Mouse (Mus musculus) myocyte (in vitro differentiated cells): Measurements from ENCODE around the gene Akap10. TPM values are rescaled to one million over a fixed set of nuclear protein-coding genes. Genes with fewer than 3 reads are reported as not detected.

Experiments used
- H3K27me3 ChIP-seq: one replicate; pipeline ENCODE4 v1.6.1; 2011; ENCODE audit not compliant: control insufficient read depth, insufficient read depth, insufficient read length
- H3K36me3 ChIP-seq: one replicate; pipeline ENCODE4 v1.6.1; 2011; ENCODE audit not compliant: control insufficient read depth, insufficient read depth
- H3K4me2 ChIP-seq: one replicate; pipeline ENCODE4 v1.6.1; 2011; ENCODE audit warnings: low read depth, control low read depth
- H3K4me3 ChIP-seq: one replicate; pipeline ENCODE4 v1.5.1; 2011; ENCODE audit warnings: mild to moderate bottlenecking, control low read depth, moderate library complexity
- H3K79me2 ChIP-seq: one replicate; pipeline ENCODE4 v1.6.1; 2011; ENCODE audit not compliant: control insufficient read depth, insufficient read depth
- H3ac ChIP-seq: one replicate; pipeline ENCODE4 v1.6.1; 2011; ENCODE audit not compliant: control insufficient read depth, insufficient read length
- CEBPB ChIP-seq: IDR thresholded peaks from 2 replicates; pipeline ENCODE4 v1.6.1; 2011; ENCODE audit warnings: mild to moderate bottlenecking, moderate library complexity; ENCODE audit not compliant: poor library complexity, insufficient read depth, severe bottlenecking
- E2F4 ChIP-seq: IDR thresholded peaks from one replicate; pipeline ENCODE4 v1.6.1; 2011; ENCODE audit warnings: mild to moderate bottlenecking, control low read depth, moderate library complexity; ENCODE audit not compliant: insufficient read depth
- MAX ChIP-seq: IDR thresholded peaks from one replicate; pipeline ENCODE4 v1.6.1; 2011; ENCODE audit warnings: low read depth, mild to moderate bottlenecking, control low read depth
- MYOD1 ChIP-seq, 3 experiments: IDR thresholded peaks; one replicate each; pipeline ENCODE4 v1.6.1; 2011; ENCODE audit warnings: control low read depth in 2 of 3, low read depth in 2 of 3, mild to moderate bottlenecking in 2 of 3, moderate library complexity in 1 of 3; ENCODE audit not compliant: insufficient read length in 2 of 3, control insufficient read depth in 1 of 3
- MYOG ChIP-seq, 3 experiments: IDR thresholded peaks; one replicate each; pipeline ENCODE4 v1.6.1; 2011; ENCODE audit warnings: control low read depth in 2 of 3, low read depth in 2 of 3, mild to moderate bottlenecking in 2 of 3; ENCODE audit not compliant: insufficient read length in 2 of 3, control insufficient read depth in 1 of 3, insufficient read depth in 1 of 3
- POLR2A ChIP-seq: IDR thresholded peaks from one replicate; pipeline ENCODE4 v1.6.1; 2011; ENCODE audit warnings: low read depth, mild to moderate bottlenecking, control low read depth, moderate library complexity; ENCODE audit not compliant: insufficient read length
- POLR2AphosphoS2 ChIP-seq: IDR thresholded peaks from one replicate; pipeline ENCODE4 v1.6.1; 2011; ENCODE audit warnings: low read depth, control low read depth; ENCODE audit not compliant: insufficient read length
- REST ChIP-seq: IDR thresholded peaks from one replicate; pipeline ENCODE4 v1.6.1; 2011; ENCODE audit warnings: mild to moderate bottlenecking, control low read depth, moderate library complexity; ENCODE audit not compliant: insufficient read depth, insufficient read length
- SRF ChIP-seq: IDR thresholded peaks from one replicate; pipeline ENCODE4 v1.6.1; 2011; ENCODE audit warnings: low read depth; ENCODE audit not compliant: control insufficient read depth, insufficient read length
- TCF12 ChIP-seq: IDR thresholded peaks from one replicate; pipeline ENCODE4 v1.6.1; 2011; ENCODE audit warnings: mild to moderate bottlenecking, control low read depth; ENCODE audit not compliant: poor library complexity, insufficient read depth, severe bottlenecking
- TCF3 ChIP-seq: IDR thresholded peaks from one replicate; pipeline ENCODE4 v1.6.1; 2011; ENCODE audit warnings: low read depth, control low read depth; ENCODE audit not compliant: insufficient read length
- USF1 ChIP-seq: IDR thresholded peaks from one replicate; pipeline ENCODE4 v1.6.1; 2011; ENCODE audit warnings: low read depth, mild to moderate bottlenecking, control low read depth, moderate library complexity
- polyA plus RNA-seq: library from polyadenylated mRNA; unstranded; fragments of >200 nt; fragmentation: generic; extraction: Trizol; gene quantifications from one replicate; pipeline ENCODE4 v1.2.1, GENCODE M21; 2012; ENCODE audit warnings: missing spikeins

Akap10 gene
- polyA plus RNA-seq, 1 experiment = 6.1 TPM

GRCm38 (mm10) chr11:61861781-61862547 lies 68.1 kb downstream of the Akap10 start:
- H3ac ChIP-seq = no peak overlapping the region
- TF ChIP-seq REST (no peak), SRF (no peak), MYOG (IDR thresholded peaks at IDR 0.05; ENCODE audit: control insufficient read depth in 1 of 3, insufficient read depth in 1 of 3, insufficient read length in 2 of 3, low read depth in 2 of 3) (no peak), POLR2AphosphoS2 (no peak), TCF12 (no peak), USF1 (no peak), MYOD1 (IDR thresholded peaks at IDR 0.05; ENCODE audit: control insufficient read depth in 1 of 3, insufficient read length in 2 of 3, low read depth in 2 of 3) (no peak), TCF3 (no peak), POLR2A (no peak), E2F4 (no peak), MAX (no peak), CEBPB (no peak)
- H3K79me2 ChIP-seq = no peaks in the 10 kb centered on the region
- H3K27me3 ChIP-seq = no peaks in the 10 kb centered on the region
- H3K4me3 ChIP-seq = no peak overlapping the region
- H3K4me2 ChIP-seq = no peak overlapping the region
- no peaks in the 10 kb centered on the region for H3K36me3 ChIP-seq

DNA sequence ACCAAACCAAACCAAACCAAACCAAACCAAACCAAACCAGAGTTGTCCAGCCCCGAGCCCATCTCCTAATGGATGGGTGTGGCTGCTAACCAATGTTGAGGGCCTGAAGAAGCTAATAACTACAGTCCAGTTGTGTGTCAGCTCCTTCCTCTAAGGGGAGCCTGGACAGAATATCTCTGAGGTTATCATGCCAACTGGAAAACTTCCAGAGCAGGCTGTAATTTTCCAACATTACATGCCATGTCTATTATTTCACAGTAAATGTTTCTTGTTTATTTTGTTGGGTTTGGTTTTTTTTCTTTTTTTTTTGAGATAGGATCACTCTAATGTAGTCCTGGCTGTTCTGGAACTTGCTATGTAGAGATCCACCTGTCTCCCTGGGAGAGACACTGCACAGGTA lies 70.7 kb downstream of the Akap10 start:
- no peak overlapping the region for H3K4me2 ChIP-seq
- H3K27me3 ChIP-seq = no peaks in the 10 kb centered on the region
- H3K4me3 ChIP-seq = no peak overlapping the region
- H3K36me3 ChIP-seq = no peaks in the 10 kb centered on the region
- TF ChIP-seq TCF12 (no peak), MAX (no peak), REST (no peak), POLR2AphosphoS2 (no peak), CEBPB (no peak), E2F4 (no peak), MYOG (IDR thresholded peaks at IDR 0.05; ENCODE audit: control insufficient read depth in 1 of 3, insufficient read depth in 1 of 3, insufficient read length in 2 of 3, low read depth in 2 of 3) (no peak), MYOD1 (IDR thresholded peaks at IDR 0.05; ENCODE audit: control insufficient read depth in 1 of 3, insufficient read length in 2 of 3, low read depth in 2 of 3) (no peak), TCF3 (no peak), POLR2A (no peak), USF1 (no peak), SRF (no peak)
- H3K79me2 ChIP-seq = no peaks in the 10 kb centered on the region
- no peak overlapping the region for H3ac ChIP-seq

DNA sequence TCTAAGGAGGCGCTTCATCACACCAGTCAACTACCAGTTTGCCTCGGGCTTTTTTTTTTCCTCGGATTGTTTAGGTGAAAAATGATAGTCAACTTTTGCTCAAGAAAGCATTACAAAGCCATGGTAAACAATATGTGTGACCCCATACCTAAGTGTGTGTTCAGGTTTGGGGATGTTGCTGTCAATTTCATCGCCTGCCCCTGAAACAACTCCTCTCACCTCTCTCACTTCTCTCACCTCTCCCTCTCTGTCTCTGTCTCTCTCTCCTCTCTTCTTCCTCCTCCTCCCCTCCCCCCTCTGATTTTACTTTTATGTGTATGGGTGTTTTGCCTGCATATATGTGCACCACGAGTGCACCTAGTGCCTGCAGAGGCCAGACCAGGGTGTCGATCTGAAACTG lies 74.5 kb downstream of the Akap10 start:
- peak; percentile 57; the same call in 1 of the 2 replicates for TF ChIP-seq CEBPB
- TF ChIP-seq REST = no peak
- Histone ChIP-seq H3ac (peak overlapping the region; percentile 96), H3K4me2 (peak overlapping the region; percentile 68), H3K36me3 (no peaks in the 10 kb centered on the region), H3K79me2 (peaks cover 14% of the 10 kb centered on the region), H3K4me3 (peak overlapping the region; percentile 36), H3K27me3 (no peaks in the 10 kb centered on the region)

DNA sequence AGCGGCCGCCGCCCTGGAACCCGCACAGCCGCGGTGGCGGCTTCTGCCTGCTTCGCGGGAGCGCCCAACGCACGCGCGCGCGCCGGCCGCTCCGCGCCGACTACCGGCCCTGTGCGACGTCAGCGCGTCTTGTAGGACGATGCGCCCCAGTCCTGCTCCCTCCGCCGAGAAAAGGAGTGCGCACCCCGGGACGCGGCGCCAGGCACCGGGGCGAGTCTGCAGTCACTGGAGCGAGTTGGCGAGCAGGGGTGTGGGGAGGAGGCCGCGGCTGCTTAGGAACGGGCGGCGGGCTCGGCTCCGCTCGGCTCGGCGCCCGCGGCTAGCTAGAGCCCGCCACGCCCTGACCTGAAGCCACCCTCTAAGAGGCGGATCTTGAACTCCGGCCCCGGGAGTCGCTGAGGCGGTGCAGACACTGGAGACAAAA lies 75.1 kb downstream of the Akap10 start, which contains the start of gene Ulk2:
TSS of gene Ulk2 (minus strand) at position 86 of the 424 bp plus-strand sequence.
- Histone ChIP-seq H3K79me2 (peaks cover 14% of the 10 kb centered on the region), H3K27me3 (no peaks in the 10 kb centered on the region), H3K4me3 (peak within 1 kb of the TSS; percentile 36), H3K4me2 (peak within 1 kb of the TSS; percentile 86), H3ac (peak within 1 kb of the TSS; percentile 96), H3K36me3 (no peaks in the 10 kb centered on the region)
- peak in 2 of 3 experiments; percentile 63 to 69 for TF ChIP-seq MYOG (IDR thresholded peaks at IDR 0.05; ENCODE audit: control insufficient read depth in 1 of 3, insufficient read depth in 1 of 3, insufficient read length in 2 of 3, low read depth in 2 of 3)
- TF ChIP-seq POLR2A = peak; percentile 89
- no peak for TF ChIP-seq TCF3
- no peak for TF ChIP-seq USF1
- TF ChIP-seq REST = no peak
- no peak for TF ChIP-seq CEBPB
- no peak for TF ChIP-seq TCF12
- no peak for TF ChIP-seq SRF
- TF ChIP-seq MAX = no peak
- TF ChIP-seq MYOD1 (IDR thresholded peaks at IDR 0.05; ENCODE audit: control insufficient read depth in 1 of 3, insufficient read length in 2 of 3, low read depth in 2 of 3) = peak in 1 of 3 experiments; percentile 59
- peak; percentile 88 for TF ChIP-seq POLR2AphosphoS2
- peak; percentile 61 for TF ChIP-seq E2F4
